Mouse (Mus musculus): ENCODE data around the gene Mfsd6. TPM values are rescaled to one million over a fixed set of nuclear protein-coding genes. Genes with fewer than 3 reads are reported as not detected.

Mfsd6 gene
- polyA plus RNA-seq, 1 experiment, result 0.59 TPM

- no peaks in the 10 kb centered on the region for H3K27me3 ChIP-seq (ENCODE audit: control insufficient read depth, insufficient read depth, insufficient read length)
- no peak overlapping the region for H3K4me3 ChIP-seq
- TF ChIP-seq TCF3 (IDR thresholded peaks at IDR 0.05; ENCODE audit: insufficient read length, low read depth), result no peak
- TF ChIP-seq POLR2A (IDR thresholded peaks at IDR 0.05; ENCODE audit: insufficient read length, low read depth), result no peak
- TF ChIP-seq MYOG (IDR thresholded peaks at IDR 0.05; ENCODE audit: control insufficient read depth in 1 of 3, insufficient read depth in 1 of 3, insufficient read length in 2 of 3, low read depth in 2 of 3), result no peak
- TF ChIP-seq E2F4 (IDR thresholded peaks at IDR 0.05; ENCODE audit: insufficient read depth), result no peak
- TF ChIP-seq REST (IDR thresholded peaks at IDR 0.05; ENCODE audit: insufficient read depth, insufficient read length), result no peak
- no peak for TF ChIP-seq CEBPB (IDR thresholded peaks at IDR 0.05; ENCODE audit: insufficient read depth, poor library complexity, severe bottlenecking)
- TF ChIP-seq POLR2AphosphoS2 (IDR thresholded peaks at IDR 0.05; ENCODE audit: insufficient read length, low read depth), result no peak
- no peak for TF ChIP-seq MYOD1 (IDR thresholded peaks at IDR 0.05; ENCODE audit: control insufficient read depth in 1 of 3, insufficient read length in 2 of 3, low read depth in 2 of 3)
- TF ChIP-seq MAX (IDR thresholded peaks at IDR 0.05; ENCODE audit: low read depth), result no peak
- TF ChIP-seq SRF (IDR thresholded peaks at IDR 0.05; ENCODE audit: control insufficient read depth, insufficient read length, low read depth), result no peak
- no peak for TF ChIP-seq USF1 (IDR thresholded peaks at IDR 0.05; ENCODE audit: low read depth)
- no peak for TF ChIP-seq TCF12 (IDR thresholded peaks at IDR 0.05; ENCODE audit: insufficient read depth, poor library complexity, severe bottlenecking)
- H3K79me2 ChIP-seq (ENCODE audit: control insufficient read depth, insufficient read depth), result no peaks in the 10 kb centered on the region
- H3ac ChIP-seq (ENCODE audit: control insufficient read depth, insufficient read length), result no peak overlapping the region
- no peak overlapping the region for H3K4me2 ChIP-seq (ENCODE audit: low read depth)
- no peaks in the 10 kb centered on the region for H3K36me3 ChIP-seq (ENCODE audit: control insufficient read depth, insufficient read depth)
Observed at GRCm38 (mm10) chr1:52653366-52653765, 73.9 kb downstream of the Mfsd6 start.

GRCm38 (mm10) chr1:52652601-52653253, 74.5 kb downstream of the Mfsd6 start:
- Histone ChIP-seq H3K4me3 (no peak overlapping the region), H3ac (ENCODE audit: control insufficient read depth, insufficient read length) (no peak overlapping the region), H3K79me2 (ENCODE audit: control insufficient read depth, insufficient read depth) (no peaks in the 10 kb centered on the region), H3K27me3 (ENCODE audit: control insufficient read depth, insufficient read depth, insufficient read length) (no peaks in the 10 kb centered on the region), H3K36me3 (ENCODE audit: control insufficient read depth, insufficient read depth) (no peaks in the 10 kb centered on the region), H3K4me2 (ENCODE audit: low read depth) (no peak overlapping the region)
- no peak for TF ChIP-seq MYOG (IDR thresholded peaks at IDR 0.05; ENCODE audit: control insufficient read depth in 1 of 3, insufficient read depth in 1 of 3, insufficient read length in 2 of 3, low read depth in 2 of 3)
- no peak for TF ChIP-seq MAX (IDR thresholded peaks at IDR 0.05; ENCODE audit: low read depth)
- no peak for TF ChIP-seq REST (IDR thresholded peaks at IDR 0.05; ENCODE audit: insufficient read depth, insufficient read length)
- TF ChIP-seq CEBPB (IDR thresholded peaks at IDR 0.05; ENCODE audit: insufficient read depth, poor library complexity, severe bottlenecking), result no peak
- TF ChIP-seq MYOD1 (IDR thresholded peaks at IDR 0.05; ENCODE audit: control insufficient read depth in 1 of 3, insufficient read length in 2 of 3, low read depth in 2 of 3), result no peak
- no peak for TF ChIP-seq SRF (IDR thresholded peaks at IDR 0.05; ENCODE audit: control insufficient read depth, insufficient read length, low read depth)
- no peak for TF ChIP-seq TCF3 (IDR thresholded peaks at IDR 0.05; ENCODE audit: insufficient read length, low read depth)
- no peak for TF ChIP-seq POLR2A (IDR thresholded peaks at IDR 0.05; ENCODE audit: insufficient read length, low read depth)
- no peak for TF ChIP-seq E2F4 (IDR thresholded peaks at IDR 0.05; ENCODE audit: insufficient read depth)

- H3K27me3 ChIP-seq (ENCODE audit: control insufficient read depth, insufficient read depth, insufficient read length), result no peaks in the 10 kb centered on the region
- H3K79me2 ChIP-seq (ENCODE audit: control insufficient read depth, insufficient read depth), result no peaks in the 10 kb centered on the region
- no peak overlapping the region for H3K4me3 ChIP-seq
- no peak overlapping the region for H3ac ChIP-seq (ENCODE audit: control insufficient read depth, insufficient read length)
- H3K4me2 ChIP-seq (ENCODE audit: low read depth), result no peak overlapping the region
- TF ChIP-seq MYOD1 (IDR thresholded peaks at IDR 0.05; ENCODE audit: control insufficient read depth in 1 of 3, insufficient read length in 2 of 3, low read depth in 2 of 3), result no peak
- no peak for TF ChIP-seq MAX (IDR thresholded peaks at IDR 0.05; ENCODE audit: low read depth)
- no peak for TF ChIP-seq MYOG (IDR thresholded peaks at IDR 0.05; ENCODE audit: control insufficient read depth in 1 of 3, insufficient read depth in 1 of 3, insufficient read length in 2 of 3, low read depth in 2 of 3)
- no peak for TF ChIP-seq REST (IDR thresholded peaks at IDR 0.05; ENCODE audit: insufficient read depth, insufficient read length)
- no peak for TF ChIP-seq TCF12 (IDR thresholded peaks at IDR 0.05; ENCODE audit: insufficient read depth, poor library complexity, severe bottlenecking)
- no peak for TF ChIP-seq TCF3 (IDR thresholded peaks at IDR 0.05; ENCODE audit: insufficient read length, low read depth)
- no peak for TF ChIP-seq E2F4 (IDR thresholded peaks at IDR 0.05; ENCODE audit: insufficient read depth)
- no peak for TF ChIP-seq SRF (IDR thresholded peaks at IDR 0.05; ENCODE audit: control insufficient read depth, insufficient read length, low read depth)
- no peak for TF ChIP-seq CEBPB (IDR thresholded peaks at IDR 0.05; ENCODE audit: insufficient read depth, poor library complexity, severe bottlenecking)
- no peak for TF ChIP-seq POLR2A (IDR thresholded peaks at IDR 0.05; ENCODE audit: insufficient read length, low read depth)
- TF ChIP-seq POLR2AphosphoS2 (IDR thresholded peaks at IDR 0.05; ENCODE audit: insufficient read length, low read depth), result no peak
- no peak for TF ChIP-seq USF1 (IDR thresholded peaks at IDR 0.05; ENCODE audit: low read depth)
- no peaks in the 10 kb centered on the region for H3K36me3 ChIP-seq (ENCODE audit: control insufficient read depth, insufficient read depth)
Observed at GRCm38 (mm10) chr1:52650066-52650465, 77.2 kb downstream of the Mfsd6 start.

GRCm38 (mm10) chr1:52648153-52649027, 78.9 kb downstream of the Mfsd6 start:
- Histone ChIP-seq H3K79me2 (ENCODE audit: control insufficient read depth, insufficient read depth) (no peaks in the 10 kb centered on the region), H3K4me3 (no peak overlapping the region), H3ac (ENCODE audit: control insufficient read depth, insufficient read length) (no peak overlapping the region), H3K36me3 (ENCODE audit: control insufficient read depth, insufficient read depth) (no peaks in the 10 kb centered on the region), H3K27me3 (ENCODE audit: control insufficient read depth, insufficient read depth, insufficient read length) (no peaks in the 10 kb centered on the region), H3K4me2 (ENCODE audit: low read depth) (no peak overlapping the region)
- TF ChIP-seq MYOG (IDR thresholded peaks at IDR 0.05; ENCODE audit: control insufficient read depth in 1 of 3, insufficient read depth in 1 of 3, insufficient read length in 2 of 3, low read depth in 2 of 3) (no peak), REST (IDR thresholded peaks at IDR 0.05; ENCODE audit: insufficient read depth, insufficient read length) (no peak), CEBPB (IDR thresholded peaks at IDR 0.05; ENCODE audit: insufficient read depth, poor library complexity, severe bottlenecking) (no peak), POLR2A (IDR thresholded peaks at IDR 0.05; ENCODE audit: insufficient read length, low read depth) (no peak), MYOD1 (IDR thresholded peaks at IDR 0.05; ENCODE audit: control insufficient read depth in 1 of 3, insufficient read length in 2 of 3, low read depth in 2 of 3) (no peak), TCF12 (IDR thresholded peaks at IDR 0.05; ENCODE audit: insufficient read depth, poor library complexity, severe bottlenecking) (no peak), E2F4 (IDR thresholded peaks at IDR 0.05; ENCODE audit: insufficient read depth) (no peak), USF1 (IDR thresholded peaks at IDR 0.05; ENCODE audit: low read depth) (no peak), TCF3 (IDR thresholded peaks at IDR 0.05; ENCODE audit: insufficient read length, low read depth) (no peak), MAX (IDR thresholded peaks at IDR 0.05; ENCODE audit: low read depth) (no peak), POLR2AphosphoS2 (IDR thresholded peaks at IDR 0.05; ENCODE audit: insufficient read length, low read depth) (no peak), SRF (IDR thresholded peaks at IDR 0.05; ENCODE audit: control insufficient read depth, insufficient read length, low read depth) (no peak)

Measured in myocyte (in vitro differentiated cells).